Mouse (Mus musculus) CH12.LX (cell line): ENCODE measurements around the gene Cryaa.

Experiments
- BHLHE40 ChIP-seq: IDR thresholded peaks from 2 replicates; pipeline ENCODE4 v1.6.1; 2011; ENCODE audit warnings: mild to moderate bottlenecking, low read depth, low read length, improper control_type of control experiment
- CHD2 ChIP-seq: IDR thresholded peaks from 2 replicates; pipeline ENCODE4 v1.6.1; 2011; ENCODE audit warnings: low read length, improper control_type of control experiment
- E2F4 ChIP-seq: IDR thresholded peaks from 2 replicates; pipeline ENCODE4 v1.6.1; 2011; ENCODE audit warnings: low read depth, low read length, improper control_type of control experiment; ENCODE audit not compliant: insufficient replicate concordance
- EP300 ChIP-seq: IDR thresholded peaks from 2 replicates; pipeline ENCODE4 v1.6.1; 2011; ENCODE audit warnings: low read length, improper control_type of control experiment
- POLR2A ChIP-seq: IDR thresholded peaks from 2 replicates; pipeline ENCODE4 v1.6.1; 2011; ENCODE audit warnings: low read depth, mild to moderate bottlenecking, improper control_type of control experiment, low read length
- ZNF384 ChIP-seq: IDR thresholded peaks from 2 replicates; pipeline ENCODE4 v1.6.1; 2012; ENCODE audit warnings: low read depth, low read length, improper control_type of control experiment, inconsistent platforms

- TF ChIP-seq EP300 (no peak), BHLHE40 (no peak), ZNF384 (0 out of 2 replicates have a peak, but pooled peaks have one; percentile 0), E2F4 (no peak), POLR2A (no peak), CHD2 (no peak)
Measured at GRCm38 (mm10) chr17:31694949-31695348, 17.3 kb downstream of the Cryaa start.
